Mouse (Mus musculus) heart, postnatal 0 days (tissue): ENCODE data around the gene Rpusd2.

Source experiments
- CTCF ChIP-seq: IDR thresholded peaks from 2 replicates; pipeline ENCODE4 v1.5.1; 2016; ENCODE audit warnings: antibody characterized with exemption, control low read depth, low read depth
- EP300 ChIP-seq: IDR thresholded peaks from 2 replicates; pipeline ENCODE4 v1.6.1; 2016; ENCODE audit warnings: antibody characterized with exemption, low read depth

- TF ChIP-seq CTCF (no peak), EP300 (no peak)
These were observed 10.6 kb downstream of the Rpusd2 start for GRCm38 (mm10) chr2:119045163-119045562.
